Mouse (Mus musculus) heart, adult 11 months (tissue): ENCODE data around the gene Fars2.

Source experiments
- DNase-seq: peaks from one replicate; pipeline ENCODE4 v3.0.0; 2022

The Fars2 gene

DNA sequence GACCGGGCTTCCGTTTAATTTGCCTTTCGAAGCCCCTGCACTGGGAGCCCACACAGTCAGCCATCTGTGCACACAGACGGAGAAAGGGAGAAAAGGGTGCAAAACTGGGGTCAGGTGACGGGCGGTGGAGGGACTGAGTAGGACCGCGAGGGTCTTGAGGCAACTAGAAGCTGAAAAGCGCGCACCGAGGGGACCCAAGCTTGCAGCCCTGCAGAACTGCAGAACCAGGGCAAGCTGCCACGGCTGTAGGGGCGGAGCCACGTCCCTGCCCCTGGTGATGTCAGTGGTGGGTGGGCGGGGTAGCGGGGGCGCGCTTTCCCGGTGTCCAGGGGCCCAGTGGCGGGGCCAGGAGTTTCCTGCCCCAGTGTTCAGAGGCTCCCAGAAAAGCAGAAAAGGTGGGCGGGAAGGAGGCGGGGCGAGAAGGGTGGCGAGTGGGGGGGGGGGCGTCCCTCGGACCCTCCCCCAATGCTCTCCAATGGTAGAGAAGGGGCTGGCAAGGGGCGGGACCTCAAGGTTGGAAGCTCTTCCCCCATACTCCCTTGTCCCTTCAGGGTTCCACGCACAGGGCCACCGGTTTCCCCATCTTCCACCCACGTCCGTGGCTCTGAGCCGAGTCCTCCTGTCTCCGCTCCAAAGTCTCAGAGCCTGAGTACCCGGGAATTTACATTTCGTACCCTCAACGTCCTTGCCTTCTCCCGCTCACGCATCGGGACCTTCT lies 618.8 kb downstream of the Fars2 start:
- DNase-seq = peak; percentile 93

DNA sequence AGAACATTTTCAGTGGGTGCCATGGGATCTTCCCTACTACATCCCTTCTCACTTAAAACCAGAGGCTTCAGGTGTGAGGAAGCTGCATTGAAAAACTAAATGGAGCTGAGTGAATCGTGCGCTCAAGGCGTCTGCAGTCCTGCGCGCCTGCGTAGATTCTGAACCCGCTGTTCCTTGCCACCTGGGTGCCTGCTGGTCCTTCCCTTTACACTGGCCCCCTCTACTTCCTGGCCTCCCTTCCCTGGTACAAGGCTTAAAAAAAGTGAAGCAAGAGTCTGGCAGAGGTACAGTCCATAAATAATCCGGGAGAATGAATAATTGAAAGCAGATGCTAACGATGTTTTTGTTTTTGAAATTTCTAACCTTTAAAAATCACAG lies 619.4 kb downstream of the Fars2 start:
- DNase-seq = peak; percentile 58

DNA sequence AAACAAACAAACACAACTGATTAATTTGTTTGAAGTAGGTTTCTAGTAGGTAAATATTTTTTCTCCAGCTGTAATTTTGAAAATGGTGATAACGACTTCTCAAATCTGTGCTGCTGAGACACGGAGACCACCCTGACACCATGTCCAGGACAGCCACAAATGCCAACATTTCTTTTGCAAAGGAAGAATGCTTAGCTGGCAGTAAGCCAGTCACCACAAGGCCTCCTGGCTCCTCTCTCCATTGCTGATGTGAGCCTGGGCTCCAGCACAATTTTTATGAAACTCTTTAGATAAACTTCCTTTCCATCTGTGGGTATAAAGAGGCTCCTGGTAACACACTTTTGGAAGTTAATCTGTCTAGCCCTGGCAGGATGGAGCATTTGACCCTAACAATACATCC lies 632.8 kb downstream of the Fars2 start:
- peak; percentile 48 for DNase-seq

DNA sequence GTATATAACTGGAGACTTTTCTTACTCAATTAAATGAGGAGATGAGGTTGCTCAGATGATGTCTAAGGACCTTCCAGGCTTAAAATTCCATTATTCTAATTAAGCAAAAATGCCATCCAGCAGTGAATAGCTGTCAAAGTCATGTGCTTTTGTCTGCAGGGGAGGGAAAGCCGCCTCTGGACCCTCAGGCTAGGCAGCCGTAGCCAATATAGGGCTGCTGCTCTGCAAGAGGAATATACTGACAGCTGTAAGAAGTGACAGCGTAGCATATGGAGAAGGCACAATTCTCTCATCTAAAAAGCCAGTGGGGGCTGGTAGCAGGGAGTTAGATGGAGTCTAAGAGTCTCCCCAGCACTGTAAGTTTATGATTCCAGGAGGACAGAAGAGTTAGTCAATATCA lies 634.6 kb downstream of the Fars2 start:
- peak; percentile 18 for DNase-seq

DNA sequence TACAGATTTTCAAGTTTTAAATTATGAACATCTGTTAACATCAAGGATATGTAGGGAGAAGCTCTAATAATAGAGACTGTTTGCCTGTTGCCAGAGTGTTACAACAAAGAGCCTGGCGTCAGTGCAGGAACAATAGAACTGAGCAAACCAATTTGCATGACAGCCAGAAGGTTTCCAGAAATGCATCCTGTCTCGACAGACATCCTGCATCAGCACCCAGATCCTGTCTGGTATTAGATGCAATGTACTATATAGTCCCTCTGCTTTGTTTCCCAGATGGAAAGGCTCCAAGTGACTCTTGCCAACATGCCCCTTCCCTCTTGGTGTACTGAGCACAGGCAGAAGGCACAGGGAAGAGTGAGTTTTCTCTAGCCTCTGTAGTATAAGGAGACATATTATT lies 649.6 kb downstream of the Fars2 start:
- DNase-seq = no peak
